Mouse (Mus musculus) 416B (cell line): ENCODE results near the gene Adar.

Source experiments
- DNase-seq: peaks from one replicate; pipeline ENCODE4 v3.0.0; 2011; ENCODE audit warnings: low read depth

The Adar gene

GRCm38 (mm10) chr3:89714359-89715206 lies at the start of gene Adar:
Gene Adar, plus strand, starts transcription at chr3:89715022.
- DNase-seq = peak; percentile 87

DNA sequence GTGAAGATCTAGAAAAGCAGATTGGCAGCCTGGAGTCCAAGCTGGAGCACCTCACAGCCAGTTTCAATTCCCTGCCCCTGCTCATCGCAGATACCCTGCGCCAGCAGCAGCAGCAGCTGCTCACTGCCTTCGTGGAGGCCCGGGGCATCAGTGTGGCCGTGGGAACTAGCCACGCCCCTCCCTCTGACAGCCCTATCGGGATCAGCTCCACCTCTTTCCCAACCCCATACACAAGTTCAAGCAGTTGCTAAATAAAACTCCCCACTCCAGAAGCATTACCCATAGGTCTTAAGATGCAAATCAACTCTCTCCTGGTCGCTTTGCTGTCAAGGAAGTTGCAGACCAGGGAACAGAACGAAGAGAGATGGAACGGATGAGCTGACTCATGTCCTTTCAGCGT lies 47.7 kb upstream of the Adar start:
- peak; percentile 57 for DNase-seq

- DNase-seq = no peak
Measured at GRCm38 (mm10) chr3:89671334-89671733, 43.5 kb upstream of the Adar start.

GRCm38 (mm10) chr3:89672573-89673317 lies 42.1 kb upstream of the Adar start:
- DNase-seq = peak; percentile 13

GRCm38 (mm10) chr3:89677617-89678016 lies 37.2 kb upstream of the Adar start:
- no peak for DNase-seq

GRCm38 (mm10) chr3:89686031-89686430 lies 28.8 kb upstream of the Adar start:
- peak; percentile 80 for DNase-seq

GRCm38 (mm10) chr3:89688694-89689581 lies 25.9 kb upstream of the Adar start:
- peak; percentile 62 for DNase-seq

GRCm38 (mm10) chr3:89691776-89692175 lies 23.0 kb upstream of the Adar start:
- peak; percentile 17 for DNase-seq

DNA sequence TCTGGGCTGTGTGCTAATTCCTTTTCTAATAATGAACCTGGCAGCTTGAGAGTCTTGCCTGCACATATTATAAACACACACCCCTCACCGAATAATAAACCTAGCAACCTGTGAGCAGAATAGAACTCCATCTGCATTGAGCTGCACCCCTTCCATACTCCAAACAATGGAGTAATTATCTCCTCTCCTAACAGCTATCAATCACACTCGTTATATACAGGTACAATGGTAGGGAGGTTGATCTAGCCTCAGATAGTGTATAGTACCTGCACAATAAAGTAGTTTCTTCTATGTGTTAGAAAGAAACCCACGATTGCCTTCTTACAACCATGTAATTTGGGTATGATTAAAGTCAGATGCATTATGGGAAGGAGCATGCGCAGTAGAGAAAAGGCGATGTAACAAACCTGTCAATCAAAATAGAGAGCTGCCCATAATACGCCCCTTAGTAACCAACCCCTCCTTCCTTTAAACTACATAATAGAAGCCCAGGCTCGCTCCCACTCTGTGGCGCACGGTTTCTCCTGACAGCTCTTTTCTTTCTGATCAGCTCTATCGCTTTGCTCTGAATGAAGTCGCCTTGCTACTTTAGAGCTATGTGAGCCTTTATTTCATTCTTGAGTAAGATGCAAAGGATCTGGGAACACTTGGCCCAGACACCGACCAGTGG lies 18.5 kb upstream of the Adar start:
- DNase-seq = no peak

DNA sequence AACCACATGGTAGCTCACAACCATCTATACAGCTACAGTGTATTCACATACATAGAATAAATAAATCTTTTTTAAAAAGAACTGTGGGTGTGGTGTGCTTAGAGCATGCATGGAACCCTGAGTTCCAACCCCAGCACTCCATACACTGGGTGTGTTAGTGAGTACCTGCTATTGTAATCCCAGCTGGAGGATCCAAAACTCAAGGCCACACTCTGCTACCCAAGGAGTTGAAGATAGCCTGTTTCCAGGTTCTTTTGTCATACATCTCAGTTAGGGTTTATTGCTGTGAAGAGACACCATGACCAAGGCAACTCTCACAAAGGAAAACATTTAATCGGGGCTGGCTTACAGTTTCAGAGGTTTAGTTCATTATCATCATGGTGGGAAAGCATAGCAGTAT lies 15.9 kb upstream of the Adar start:
- DNase-seq = no peak

DNA sequence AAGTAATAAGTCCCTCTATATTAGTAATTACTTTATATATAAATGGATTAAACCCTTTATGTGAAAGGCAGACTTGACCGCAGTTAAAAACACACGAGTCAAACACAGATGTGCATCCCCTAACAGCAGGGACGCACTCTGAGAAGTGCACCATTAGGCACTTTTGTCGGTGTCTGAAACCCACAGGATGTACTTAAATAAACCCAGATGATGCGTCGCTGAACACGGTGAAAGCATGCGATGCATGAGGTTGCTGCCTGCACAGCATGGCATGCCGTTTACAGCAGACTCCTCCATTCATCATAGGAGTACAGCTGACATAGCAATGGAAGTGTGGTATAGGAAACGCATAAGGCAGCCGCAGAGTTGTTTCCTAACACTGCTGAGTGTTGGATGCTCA lies 14.4 kb upstream of the Adar start:
- DNase-seq = no peak

- no peak for DNase-seq
Measured at GRCm38 (mm10) chr3:89703596-89703995, 11.2 kb upstream of the Adar start.

DNA sequence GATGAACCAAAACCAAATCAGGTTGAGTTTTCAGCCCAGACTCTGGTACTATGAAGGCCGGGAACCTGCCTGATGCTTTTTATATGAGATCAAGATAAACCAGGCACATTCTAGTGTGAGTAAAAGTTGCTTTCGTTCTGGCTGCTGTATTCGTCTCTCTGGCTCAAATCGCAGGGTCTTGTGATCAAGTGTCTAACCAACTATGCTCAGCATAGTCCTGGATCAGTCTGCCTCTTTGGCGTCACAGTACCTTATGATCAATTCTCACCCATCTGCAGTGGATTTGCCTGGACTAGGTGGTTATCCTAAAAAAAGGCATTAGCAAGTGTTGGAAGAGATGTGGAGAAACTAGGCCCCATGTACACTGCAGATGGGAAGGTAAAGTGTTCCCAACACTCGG lies 10.8 kb upstream of the Adar start:
- no peak for DNase-seq

DNA sequence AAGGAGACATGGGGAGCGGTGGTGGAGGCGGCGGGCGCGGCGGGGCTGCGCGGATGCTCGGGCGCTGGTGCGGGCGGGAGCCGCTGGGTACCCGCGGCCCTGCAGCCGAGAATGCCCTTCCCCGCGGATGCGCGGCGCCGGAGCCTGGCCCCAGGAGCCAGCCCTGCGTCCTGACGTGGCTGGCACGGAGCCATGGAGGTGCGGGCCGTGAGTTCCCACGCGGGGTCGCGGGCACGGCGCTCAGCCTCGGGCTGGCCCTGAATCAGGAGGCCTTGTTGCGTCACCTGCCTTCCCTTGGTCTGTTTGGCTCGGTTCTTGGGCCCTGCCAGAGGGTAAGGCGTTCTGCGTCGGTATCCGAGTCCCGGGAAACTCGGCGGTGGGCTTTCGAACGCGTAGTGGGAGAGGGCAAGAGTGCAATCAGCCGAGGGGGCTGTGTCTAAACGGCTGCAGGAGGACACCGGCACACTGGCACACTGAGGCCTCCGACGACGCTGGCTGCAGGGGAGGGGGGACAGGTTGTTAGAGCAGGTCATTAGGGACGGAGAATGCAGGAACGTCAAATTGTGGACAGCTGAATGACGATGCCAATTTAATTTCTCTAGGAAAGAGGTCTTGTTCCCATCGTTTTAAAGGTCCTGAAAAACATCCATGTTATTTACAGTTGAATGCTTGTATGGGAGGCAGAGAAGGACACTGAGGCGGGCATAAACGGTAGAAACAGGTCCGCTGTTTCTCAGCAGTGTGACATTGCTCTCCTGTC lies 565 bp downstream of the Adar start:
- DNase-seq = peak; percentile 20

- no peak for DNase-seq
Measured at GRCm38 (mm10) chr3:89715967-89716256, 1.1 kb downstream of the Adar start.

GRCm38 (mm10) chr3:89722032-89722431 lies 7.2 kb downstream of the Adar start:
- DNase-seq = no peak

- no peak for DNase-seq
Measured at GRCm38 (mm10) chr3:89723400-89724084, 8.7 kb downstream of the Adar start.

GRCm38 (mm10) chr3:89727028-89727427 lies 12.2 kb downstream of the Adar start:
- DNase-seq = peak; percentile 90

DNA sequence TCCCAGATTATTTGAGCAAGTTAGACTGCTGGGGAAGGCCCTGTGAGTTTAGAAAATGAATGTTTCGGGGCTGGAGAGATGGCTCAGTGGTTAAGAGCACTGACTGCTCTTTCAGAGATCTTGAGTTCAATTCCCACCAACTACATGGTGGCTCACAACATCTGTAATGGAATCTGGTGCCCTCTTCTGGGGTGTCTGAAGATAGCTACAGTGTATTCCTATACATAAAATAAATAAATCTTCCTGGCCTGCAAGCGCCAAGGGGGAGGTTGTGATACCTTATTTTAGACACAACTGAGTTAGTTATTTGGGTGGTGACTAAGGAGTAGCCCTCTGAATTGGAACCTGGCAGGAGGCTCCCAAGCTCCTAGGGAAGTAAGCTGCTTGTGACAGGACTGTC lies 14.0 kb downstream of the Adar start:
- peak; percentile 32 for DNase-seq
